Mouse (Mus musculus) hindbrain, embryonic 10.5 days (tissue): ENCODE measurements around the gene Flot2. TPM values are rescaled to one million over a fixed set of nuclear protein-coding genes. Genes with fewer than 3 reads are reported as not detected.

Source experiments
- DNase-seq: peaks from one replicate; pipeline ENCODE4 v3.0.0-alpha.2; 2017; ENCODE audit warnings: low spot score
- H3K27ac ChIP-seq: fragments of 300-500 bp; sonication (generic); 2 replicates; pipeline ENCODE4 v1.5.1; 2016; ENCODE audit warnings: mild to moderate bottlenecking, moderate library complexity
- H3K27me3 ChIP-seq: fragments of 300-500 bp; sonication (generic); 2 replicates; pipeline ENCODE4 v1.6.1; 2016; ENCODE audit warnings: mild to moderate bottlenecking; ENCODE audit not compliant: poor library complexity, insufficient read depth, severe bottlenecking
- H3K36me3 ChIP-seq: fragments of 300-500 bp; sonication (generic); 2 replicates; pipeline ENCODE4 v1.6.1; 2016; ENCODE audit warnings: mild to moderate bottlenecking, moderate library complexity
- H3K4me1 ChIP-seq: fragments of 300-500 bp; sonication (generic); replicated peaks from 2 replicates; pipeline ENCODE4 v1.6.1; 2016; ENCODE audit warnings: mild to moderate bottlenecking
- H3K4me3 ChIP-seq: fragments of 300-500 bp; sonication (generic); 2 replicates; pipeline ENCODE4 v1.5.1; 2016; ENCODE audit warnings: mild to moderate bottlenecking, moderate library complexity
- H3K9me3 ChIP-seq: fragments of 300-500 bp; sonication (generic); 2 replicates; pipeline ENCODE4 v1.6.1; 2016; ENCODE audit warnings: mild to moderate bottlenecking, moderate library complexity
- WGBS: fragments of 180-500 bp; shearing (Covaris S2); methylation state at CpG from one replicate; pipeline ENCODE4 v1.1.7; 2016; 5-methylcytosine and 5-hydroxymethylcytosine counted together
- microRNA counts: library from miRNA; unstranded; fragments of <30 nt; microRNA quantifications from one replicate; lab custom pipeline; 2017
- polyA plus RNA-seq: library from polyadenylated mRNA; unstranded; fragments of >200 nt; fragmentation: Nextera tagmentation; extraction: Ambion mirVana; gene quantifications from 2 replicates; pipeline ENCODE4 v1.2.1, GENCODE M21; 2016

Gene Flot2
- polyA plus RNA-seq, 1 experiment from 2014 or later, result 73.0 TPM

- H3K4me1 ChIP-seq, result peaks cover 36% of the 10 kb centered on the region
- DNase-seq, result no peak
- 0 out of 2 replicates have a peak, but pooled peaks cover 4% of the 10 kb centered on the region for H3K36me3 ChIP-seq
- peak overlapping the region; percentile 88 for H3K4me3 ChIP-seq
- H3K27me3 ChIP-seq, result no peaks in the 10 kb centered on the region
- WGBS, result 58% methylated on average over 11 of the region's 11 CpGs
- H3K27ac ChIP-seq, result peak overlapping the region; percentile 92
- no peaks in the 10 kb centered on the region for H3K9me3 ChIP-seq
Measured at GRCm38 (mm10) chr11:78094137-78094503, 56.4 kb downstream of the Flot2 start.

DNA sequence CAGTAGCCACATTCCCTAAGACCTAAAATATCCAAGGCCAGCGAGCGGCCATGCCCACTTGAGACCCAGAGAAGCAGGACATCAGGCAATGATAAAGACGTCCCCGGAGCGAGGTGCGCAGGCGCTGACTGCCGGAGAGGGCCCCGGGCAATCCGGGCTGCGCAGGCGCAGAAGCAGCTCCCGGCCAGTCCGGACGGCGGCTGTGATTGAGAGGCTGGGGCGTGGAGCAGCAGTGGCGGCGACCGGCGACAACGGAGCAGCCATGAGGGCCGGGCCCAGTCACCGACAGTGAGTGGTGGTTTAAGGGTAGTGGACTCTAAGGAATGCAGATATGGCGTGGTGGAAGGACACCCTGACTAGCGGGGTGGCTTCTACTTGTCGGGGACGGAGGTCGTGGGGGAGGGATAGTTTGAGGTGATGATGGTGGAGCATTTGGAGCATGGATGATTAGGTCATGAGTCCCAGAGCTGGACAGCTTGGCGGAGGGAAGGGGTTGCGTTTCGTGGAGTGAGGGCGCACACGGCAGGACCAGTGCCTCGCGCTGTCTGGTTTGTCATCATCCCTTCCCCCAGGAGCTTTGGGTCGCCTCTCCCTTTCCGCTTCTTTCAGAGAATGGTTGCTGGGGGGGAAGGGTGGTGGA lies 56.9 kb downstream of the Flot2 start, which contains the start of gene Fam222b:
Fam222b (plus strand) TSS at position 157 of the 640 bp plus-strand sequence.
- no peaks in the 10 kb centered on the region for H3K27me3 ChIP-seq
- H3K4me3 ChIP-seq, result peak within 1 kb of the TSS; percentile 88
- no peaks in the 10 kb centered on the region for H3K9me3 ChIP-seq
- peak; percentile 93 for DNase-seq
- peak within 1 kb of the TSS; percentile 92 for H3K27ac ChIP-seq
- peaks cover 36% of the 10 kb centered on the region for H3K4me1 ChIP-seq
- under 1% methylated on average over 38 of the region's 38 CpGs for WGBS
- H3K36me3 ChIP-seq, result peaks cover 7% of the 10 kb centered on the region; the same call in 1 of the 2 replicates

DNA sequence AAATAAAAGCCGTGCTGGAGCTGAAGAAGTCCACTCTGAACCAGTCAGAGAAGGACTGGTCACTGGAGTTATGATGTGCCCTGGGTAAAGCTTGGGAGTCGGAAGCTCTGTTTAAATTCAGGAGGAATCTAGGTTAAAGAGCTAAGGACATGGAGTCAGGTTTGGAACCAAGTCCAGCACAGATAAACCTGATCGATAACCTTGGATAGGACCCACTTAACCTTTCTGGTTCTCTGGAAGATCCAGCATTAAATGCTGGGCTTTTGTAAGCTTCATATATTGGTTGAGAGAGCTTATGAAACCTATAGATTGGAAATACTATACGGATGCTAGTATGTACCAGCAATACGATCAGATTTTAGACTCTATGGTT lies 57.4 kb downstream of the Flot2 start:
- no peak for DNase-seq
- H3K36me3 ChIP-seq, result peaks cover 10% of the 10 kb centered on the region; the same call in 1 of the 2 replicates
- WGBS, result 31% methylated on average over 5 of the region's 5 CpGs

DNA sequence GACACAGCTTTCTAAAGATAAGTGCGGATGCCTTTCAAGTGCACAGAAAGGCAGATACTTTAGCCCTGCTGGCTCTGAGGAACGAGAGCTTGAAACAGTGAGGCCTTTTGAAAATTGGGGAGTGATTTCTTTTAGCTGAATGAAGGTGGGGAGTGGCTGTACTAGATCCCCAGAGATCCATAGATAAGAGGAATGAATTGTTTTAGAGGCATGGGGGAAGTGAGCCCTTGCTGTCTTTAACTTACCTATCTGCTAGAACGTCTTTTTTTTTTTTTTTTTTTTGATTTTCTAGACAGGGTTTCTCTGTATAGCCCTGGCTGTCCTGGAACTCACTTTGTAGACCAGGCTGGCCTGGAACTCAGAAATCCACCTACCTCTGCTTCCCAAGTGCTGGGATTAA lies 59.3 kb downstream of the Flot2 start:
- Histone ChIP-seq H3K27me3 (no peaks in the 10 kb centered on the region), H3K27ac (no peak overlapping the region), H3K4me1 (peaks cover 36% of the 10 kb centered on the region), H3K9me3 (no peaks in the 10 kb centered on the region), H3K36me3 (peaks cover 24% of the 10 kb centered on the region; the same call in 1 of the 2 replicates), H3K4me3 (peak overlapping the region; percentile 88)
- 64% methylated on average over 3 of the region's 3 CpGs for WGBS
- no peak for DNase-seq

More for the DNA sequence above, 57.4 kb downstream of the Flot2 start:
- peaks cover 36% of the 10 kb centered on the region for H3K4me1 ChIP-seq
- no peaks in the 10 kb centered on the region for H3K9me3 ChIP-seq
- H3K4me3 ChIP-seq, result peak overlapping the region; percentile 88
- H3K27ac ChIP-seq, result peak overlapping the region; percentile 92
- H3K27me3 ChIP-seq, result no peaks in the 10 kb centered on the region

DNA sequence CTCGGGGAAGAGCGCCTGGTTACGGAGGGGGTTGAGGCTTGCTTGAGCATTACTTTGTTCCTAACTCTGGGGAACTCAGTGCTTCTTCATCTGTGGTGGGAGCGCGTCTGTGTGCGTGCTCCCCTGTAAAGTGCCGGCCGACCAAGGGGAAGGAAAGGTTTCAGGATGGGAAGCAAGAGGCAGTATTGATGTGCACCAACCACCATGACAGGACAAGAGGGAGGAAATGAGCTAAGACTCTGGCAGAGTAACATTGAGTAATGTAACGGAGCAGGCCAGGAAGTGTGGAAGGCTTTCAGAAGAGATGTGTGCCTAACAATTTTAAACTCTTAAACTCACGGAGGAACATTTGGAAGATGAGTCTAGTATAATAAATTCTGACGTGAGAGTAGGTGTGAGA lies 63.0 kb downstream of the Flot2 start:
- DNase-seq, result no peak
- H3K27ac ChIP-seq, result no peak overlapping the region
- H3K36me3 ChIP-seq, result peaks cover 41% of the 10 kb centered on the region
- no peak overlapping the region for H3K4me3 ChIP-seq
- H3K27me3 ChIP-seq, result no peaks in the 10 kb centered on the region
- no peaks in the 10 kb centered on the region for H3K9me3 ChIP-seq
- peaks cover 20% of the 10 kb centered on the region for H3K4me1 ChIP-seq
- 94% methylated on average over 11 of the region's 11 CpGs for WGBS

DNA sequence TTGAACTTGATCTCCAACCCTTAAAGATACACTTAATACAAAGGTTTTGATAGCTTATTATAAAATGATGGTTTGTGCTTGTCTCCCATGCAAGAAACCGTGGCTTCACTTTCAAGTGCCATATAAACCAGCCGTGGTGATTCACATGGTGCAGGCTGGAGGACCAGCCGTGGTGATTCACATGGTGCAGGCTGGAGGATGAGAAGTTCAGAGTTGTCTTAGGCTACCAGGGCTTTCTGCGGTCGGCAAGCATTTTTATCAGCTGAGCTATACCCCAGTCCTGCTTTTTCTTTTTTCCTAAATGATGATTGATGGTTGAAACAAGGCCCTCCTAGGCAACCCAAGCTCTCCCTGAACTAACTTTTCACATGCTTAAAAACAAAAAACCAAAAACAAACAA lies 64.4 kb downstream of the Flot2 start:
- no peak for DNase-seq
- Histone ChIP-seq H3K9me3 (no peaks in the 10 kb centered on the region), H3K27ac (no peak overlapping the region), H3K27me3 (no peaks in the 10 kb centered on the region), H3K4me3 (no peak overlapping the region), H3K36me3 (peaks cover 54% of the 10 kb centered on the region), H3K4me1 (peaks cover 6% of the 10 kb centered on the region; the same call in 1 of the 2 replicates)
- 93% methylated on average over 5 of the region's 5 CpGs for WGBS

- H3K36me3 ChIP-seq, result peaks cover 64% of the 10 kb centered on the region
- 71% methylated on average over 5 of the region's 5 CpGs for WGBS
Measured at GRCm38 (mm10) chr11:78102958-78103747, 65.4 kb downstream of the Flot2 start.

DNA sequence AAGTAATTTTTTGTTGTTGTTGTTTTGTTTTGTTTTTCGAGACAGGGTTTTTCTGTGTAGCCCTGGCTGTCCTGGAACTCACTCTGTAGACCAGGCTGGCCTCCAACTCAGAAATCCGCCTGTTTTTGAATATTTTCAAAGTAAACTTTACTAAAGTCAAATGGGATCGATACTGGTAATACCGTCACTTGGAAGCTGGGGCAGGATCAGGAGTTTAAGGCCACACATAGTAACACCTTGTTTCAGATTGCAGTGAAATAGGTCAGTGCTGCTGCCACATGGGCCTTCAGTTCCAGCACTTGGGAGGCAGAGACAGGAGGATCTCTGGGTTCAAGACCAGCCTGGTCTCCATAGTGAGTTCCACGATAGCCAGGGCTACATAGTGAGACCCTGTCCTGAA lies 66.8 kb downstream of the Flot2 start:
- Histone ChIP-seq H3K9me3 (no peaks in the 10 kb centered on the region), H3K36me3 (peaks cover 63% of the 10 kb centered on the region), H3K4me3 (no peak overlapping the region), H3K27ac (no peak overlapping the region), H3K27me3 (no peaks in the 10 kb centered on the region), H3K4me1 (no peaks in the 10 kb centered on the region)
- no peak for DNase-seq
- 93% methylated on average over 5 of the region's 5 CpGs for whole genome bisulfite sequencing

More at GRCm38 (mm10) chr11:78102958-78103747, 65.4 kb downstream of the Flot2 start:
- Histone ChIP-seq H3K4me3 (no peak overlapping the region), H3K4me1 (no peaks in the 10 kb centered on the region), H3K27ac (no peak overlapping the region), H3K27me3 (no peaks in the 10 kb centered on the region), H3K9me3 (no peaks in the 10 kb centered on the region)
- no peak for DNase-seq

MicroRNA genes within 50 kb of the gene (microRNA counts, 519-probe panel; counts per million panel counts)
- microRNA mmu-miR-144 (lab: Ali Mortazavi, UCI) (1,255 counts per million, percentile 77 among the panel's probes with 10 or more counts), microRNA mmu-miR-451 (lab: Ali Mortazavi, UCI) (1,255 counts per million, percentile 77 among the panel's probes with 10 or more counts)

Other genes starting within 250 kb of the Flot2 start
- 7.3 and 13.1 TPM in 2 replicates for gene Pipox, start 143.8 kb upstream of the Flot2 start, polyA plus RNA-seq
- 8.8 and 19.3 TPM in 2 replicates for gene Sez6, start 107.1 kb upstream of the Flot2 start, polyA plus RNA-seq
- gene Phf12, start 55.2 kb upstream of the Flot2 start, polyA plus RNA-seq, result 14.5 and 19.7 TPM in 2 replicates
- gene Dhrs13, start 5.7 kb upstream of the Flot2 start, polyA plus RNA-seq, result 16.6 and 17.0 TPM in 2 replicates
- 40.6 and 41.4 TPM in 2 replicates for gene Eral1, start 42.5 kb downstream of the Flot2 start, polyA plus RNA-seq
- 29.2 and 33.8 TPM in 2 replicates for gene Fam222b, start 56.7 kb downstream of the Flot2 start, polyA plus RNA-seq
- 124 and 163 TPM in 2 replicates for gene Traf4, start 127.7 kb downstream of the Flot2 start, polyA plus RNA-seq
- 11.3 and 12.1 TPM in 2 replicates for gene Nek8, start 138.7 kb downstream of the Flot2 start, polyA plus RNA-seq
- 7.0 and 8.9 TPM in 2 replicates for gene Tlcd1, start 138.8 kb downstream of the Flot2 start, polyA plus RNA-seq
- gene Rpl23a, start 145.7 kb downstream of the Flot2 start, polyA plus RNA-seq, result 1,007 and 1,099 TPM in 2 replicates
- 71.8 and 80.5 TPM in 2 replicates for gene Rab34, start 150.5 kb downstream of the Flot2 start, polyA plus RNA-seq
- 1.6 and 1.8 TPM in 2 replicates for gene Proca1, start 155.5 kb downstream of the Flot2 start, polyA plus RNA-seq
- gene Sdf2, start 207.8 kb downstream of the Flot2 start, polyA plus RNA-seq, result 53.6 and 63.8 TPM in 2 replicates
- 35.0 and 36.3 TPM in 2 replicates for gene Supt6, start 208.1 kb downstream of the Flot2 start, polyA plus RNA-seq
- gene 2610507B11Rik, start 223.8 kb downstream of the Flot2 start, polyA plus RNA-seq, result 53.2 and 65.6 TPM in 2 replicates